Mouse (Mus musculus): ENCODE results near the gene Agpat4.

Agpat4 gene

GRCm38 (mm10) chr17:12118561-12118925 is at the start of gene Agpat4:
Agpat4 (plus strand) TSS chr17:12118704.
- no peak for DNase-seq (ENCODE audit: low read depth, low spot score)

- no peak for DNase-seq (ENCODE audit: low read depth, low spot score)
These were observed 41.7 kb upstream of the Agpat4 start for GRCm38 (mm10) chr17:12076816-12077215.

- no peak for DNase-seq (ENCODE audit: low read depth, low spot score)
These were observed 37.6 kb upstream of the Agpat4 start for GRCm38 (mm10) chr17:12080656-12081495.

- no peak for DNase-seq (ENCODE audit: low read depth, low spot score)
These were observed 36.3 kb upstream of the Agpat4 start for GRCm38 (mm10) chr17:12082201-12082600.

DNA sequence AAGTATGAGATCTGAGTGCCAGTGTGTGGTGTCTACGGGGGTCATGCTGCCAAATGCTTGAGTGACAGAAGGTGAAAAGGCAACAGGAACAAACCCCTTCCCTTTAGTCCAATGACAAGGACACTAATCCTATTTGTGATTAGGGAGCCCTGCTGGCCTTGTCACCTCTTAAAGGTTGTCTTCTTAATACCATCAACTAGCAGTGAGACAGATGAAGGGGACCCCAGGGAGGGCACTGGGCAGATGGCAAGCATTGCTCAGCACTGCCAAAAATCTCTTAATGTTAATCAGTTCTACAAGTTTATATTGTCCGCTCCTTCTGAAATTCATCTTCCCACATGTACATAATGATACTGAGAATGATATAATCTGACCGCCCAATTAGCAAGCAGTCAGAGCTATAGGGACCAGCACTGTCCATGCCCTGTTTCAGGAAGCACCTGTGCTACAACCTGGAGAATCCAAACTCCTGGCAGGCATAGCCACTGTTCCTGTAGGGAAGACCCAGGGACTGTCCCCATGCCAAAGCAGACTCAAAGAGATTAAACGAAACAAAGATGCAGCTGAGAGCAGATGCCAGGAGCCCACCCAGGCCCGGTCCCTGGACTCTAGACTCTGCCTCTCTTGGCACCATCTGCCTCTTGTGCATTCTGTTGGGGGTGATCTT is 28.1 kb upstream of the Agpat4 start:
- DNase-seq (ENCODE audit: low read depth, low spot score) = no peak

DNA sequence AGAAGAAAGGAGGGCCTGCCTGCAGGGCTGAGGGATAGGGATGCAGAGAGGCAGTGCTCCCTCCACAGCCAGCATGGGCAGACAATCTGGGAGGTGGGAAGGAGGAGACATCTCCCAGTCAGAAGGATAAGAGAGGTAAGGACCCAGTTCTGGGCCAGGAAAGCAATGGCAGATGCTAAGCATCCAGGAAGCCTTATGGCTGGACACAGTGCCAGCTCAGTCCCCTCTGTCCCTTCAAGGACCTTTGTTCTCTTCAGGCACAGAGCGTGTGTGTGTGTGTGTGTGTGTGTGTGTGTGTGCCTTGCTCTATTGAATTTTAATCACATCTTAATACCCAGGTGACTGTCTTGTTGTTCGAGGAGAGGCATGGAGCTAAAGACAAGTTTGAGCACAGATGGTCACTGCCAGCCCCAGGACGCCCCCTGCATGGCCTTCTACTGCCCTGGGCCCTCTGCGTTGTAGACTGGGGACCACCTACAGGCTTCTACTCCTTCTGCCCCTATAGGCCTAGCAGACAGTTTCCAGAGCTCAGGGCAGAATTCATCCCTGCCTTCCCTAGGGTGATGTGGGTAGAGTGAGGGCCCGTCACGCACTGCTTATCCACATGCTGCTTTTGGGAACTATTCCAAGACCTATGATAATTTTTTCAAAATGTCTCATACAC is 25.5 kb upstream of the Agpat4 start:
- DNase-seq (ENCODE audit: low read depth, low spot score) = no peak

GRCm38 (mm10) chr17:12094016-12094415 is 24.5 kb upstream of the Agpat4 start:
- DNase-seq (ENCODE audit: low read depth, low spot score) = no peak

DNA sequence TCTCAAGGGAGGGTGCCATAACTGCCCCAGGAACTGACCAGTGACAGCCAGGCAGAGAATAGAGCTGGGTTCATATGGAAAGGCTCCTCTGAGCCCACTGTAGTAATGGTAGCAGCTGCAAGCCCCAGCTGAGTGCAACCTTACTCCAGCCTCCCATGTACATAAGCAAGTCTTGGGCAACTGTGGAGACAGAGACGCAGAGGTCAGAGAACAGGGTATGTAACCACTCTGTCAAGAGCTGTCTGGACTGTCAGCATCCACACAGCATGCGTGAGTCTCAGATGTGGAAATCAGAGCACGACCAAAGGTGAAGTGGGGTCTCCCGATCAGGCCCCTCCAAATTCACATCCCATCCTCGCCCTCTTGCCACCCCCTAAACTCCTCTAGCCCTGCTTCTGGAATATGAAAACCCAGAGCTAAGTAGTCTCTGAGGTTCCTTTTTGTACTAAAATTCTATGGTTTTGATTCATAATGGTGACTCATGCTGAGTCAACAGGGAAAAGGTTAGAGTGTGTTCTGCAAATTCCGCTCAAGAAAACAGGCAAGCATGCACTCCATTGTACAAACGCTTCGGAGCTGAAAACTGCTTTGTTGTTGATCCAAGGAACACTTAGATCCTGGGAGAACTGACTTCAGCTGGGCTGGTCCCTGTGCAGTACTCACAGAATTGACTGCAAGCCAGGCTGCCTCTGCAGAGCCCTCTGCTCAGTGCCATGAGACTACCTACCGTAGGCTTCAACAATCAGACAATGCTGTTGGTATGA is 23.5 kb upstream of the Agpat4 start:
- DNase-seq (ENCODE audit: low read depth, low spot score) = no peak

DNA sequence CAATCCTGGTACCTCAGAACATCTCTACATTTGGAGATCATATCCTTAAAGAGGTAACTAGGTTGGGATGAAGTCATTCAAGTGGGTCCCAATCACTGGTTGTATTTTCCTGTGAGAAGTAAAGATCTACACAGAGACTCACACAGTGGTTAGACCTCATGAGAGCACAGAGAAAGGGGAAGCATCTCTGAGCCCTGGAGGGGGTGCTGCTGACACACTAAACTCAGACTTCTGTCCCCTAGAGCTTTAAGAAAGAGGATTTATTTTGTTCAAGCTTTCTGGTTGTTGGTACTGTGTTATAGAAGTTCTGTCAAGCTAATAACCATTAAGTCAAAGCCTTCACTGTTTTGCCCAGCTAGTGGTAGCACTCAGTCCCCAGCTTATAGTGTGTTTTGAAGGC is 19.1 kb upstream of the Agpat4 start:
- DNase-seq (ENCODE audit: low read depth, low spot score) = no peak

DNA sequence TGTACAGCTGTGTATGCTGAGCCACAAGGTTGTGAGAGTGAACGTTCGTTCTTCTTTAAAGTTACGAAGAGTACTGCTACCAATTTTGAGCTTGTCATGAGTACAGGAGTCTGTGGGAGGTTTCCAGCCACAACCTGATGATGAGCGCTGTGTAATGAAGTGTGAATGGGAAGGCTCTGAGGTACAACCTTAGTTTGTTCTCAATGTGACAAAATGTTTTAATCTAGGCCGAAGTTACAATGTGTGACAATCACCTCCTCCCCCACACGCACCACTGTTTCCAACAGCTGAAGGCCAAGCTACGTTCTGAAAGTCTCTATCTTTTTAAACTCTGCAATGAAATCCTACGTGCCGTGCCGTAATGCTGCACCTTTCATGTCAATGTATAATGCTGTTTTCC is 16.2 kb upstream of the Agpat4 start:
- no peak for DNase-seq (ENCODE audit: low read depth, low spot score)

- no peak for DNase-seq (ENCODE audit: low read depth, low spot score)
These were observed 14.7 kb upstream of the Agpat4 start for GRCm38 (mm10) chr17:12103781-12104180.

- DNase-seq (ENCODE audit: low read depth, low spot score) = no peak
These were observed 14.3 kb upstream of the Agpat4 start for GRCm38 (mm10) chr17:12104245-12104644.

GRCm38 (mm10) chr17:12104690-12105089 is 13.8 kb upstream of the Agpat4 start:
- no peak for DNase-seq (ENCODE audit: low read depth, low spot score)

- no peak for DNase-seq (ENCODE audit: low read depth, low spot score)
These were observed 12.2 kb upstream of the Agpat4 start for GRCm38 (mm10) chr17:12106255-12106654.

DNA sequence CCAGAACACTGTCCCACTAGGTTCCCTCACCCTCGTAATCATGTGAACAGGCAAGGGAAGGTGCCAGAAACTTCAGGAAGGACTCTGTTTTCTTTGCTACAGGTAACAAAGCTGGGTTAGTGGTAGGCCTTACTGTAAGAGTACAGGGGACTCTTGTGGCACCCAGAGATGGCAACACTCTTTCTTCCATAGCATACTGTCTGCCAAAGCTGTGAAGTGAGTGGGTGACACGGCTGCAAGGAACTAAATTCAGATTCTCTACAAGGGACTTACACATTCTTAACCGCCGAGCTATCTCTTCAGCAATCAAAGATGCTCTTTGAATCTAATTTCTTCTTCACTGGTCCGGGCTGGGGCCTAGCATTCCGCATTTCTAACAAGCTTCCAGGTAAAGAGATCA is 4.9 kb upstream of the Agpat4 start:
- DNase-seq (ENCODE audit: low read depth, low spot score) = no peak

DNA sequence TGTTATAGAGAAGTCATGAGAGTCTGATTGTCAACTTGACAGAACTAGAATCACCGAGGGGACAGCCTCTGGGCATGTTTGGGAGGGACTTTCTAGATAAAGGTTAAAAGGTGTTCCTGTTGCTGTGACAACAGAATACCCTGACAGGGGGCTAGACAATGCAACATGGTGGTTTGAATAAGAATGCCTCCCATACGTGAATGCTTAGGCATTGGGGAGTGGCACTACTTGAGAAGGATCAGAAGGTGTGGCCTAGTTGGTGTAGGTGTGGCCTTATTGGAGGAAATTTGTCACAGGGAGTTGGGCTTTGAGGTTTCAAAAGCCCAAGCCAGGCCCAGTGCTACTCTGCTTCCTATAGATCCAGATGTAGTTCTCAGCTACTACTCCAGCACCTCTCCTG is 3.4 kb upstream of the Agpat4 start:
- DNase-seq (ENCODE audit: low read depth, low spot score) = no peak

DNA sequence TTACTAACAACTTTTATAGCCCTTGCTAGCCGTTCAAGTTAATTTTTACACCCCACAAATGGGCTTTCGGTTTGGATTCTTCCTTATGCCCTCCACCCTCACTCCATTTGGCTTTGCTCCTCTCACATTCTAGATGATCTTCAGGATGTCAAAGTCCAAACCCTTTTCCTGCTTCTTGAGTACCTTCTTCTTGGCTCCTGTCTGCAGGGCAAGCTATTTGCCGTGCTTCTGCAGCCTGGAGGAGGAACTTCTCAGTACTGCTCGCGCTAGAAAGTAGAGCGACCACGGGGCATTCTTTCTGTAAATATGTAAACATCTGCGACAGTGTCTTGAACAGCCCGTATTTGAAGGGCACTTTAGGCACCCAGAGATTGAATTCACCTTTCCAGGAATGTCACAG is 373 bp upstream of the Agpat4 start:
- no peak for DNase-seq (ENCODE audit: low read depth, low spot score)

- peak; percentile 87 for DNase-seq (ENCODE audit: low read depth, low spot score)
These were observed 580 bp downstream of the Agpat4 start for GRCm38 (mm10) chr17:12118926-12119641.

- peak; percentile 67 for DNase-seq (ENCODE audit: low read depth, low spot score)
These were observed 1.2 kb downstream of the Agpat4 start for GRCm38 (mm10) chr17:12119675-12120074.

GRCm38 (mm10) chr17:12120268-12120667 is 1.8 kb downstream of the Agpat4 start:
- DNase-seq (ENCODE audit: low read depth, low spot score) = no peak

DNA sequence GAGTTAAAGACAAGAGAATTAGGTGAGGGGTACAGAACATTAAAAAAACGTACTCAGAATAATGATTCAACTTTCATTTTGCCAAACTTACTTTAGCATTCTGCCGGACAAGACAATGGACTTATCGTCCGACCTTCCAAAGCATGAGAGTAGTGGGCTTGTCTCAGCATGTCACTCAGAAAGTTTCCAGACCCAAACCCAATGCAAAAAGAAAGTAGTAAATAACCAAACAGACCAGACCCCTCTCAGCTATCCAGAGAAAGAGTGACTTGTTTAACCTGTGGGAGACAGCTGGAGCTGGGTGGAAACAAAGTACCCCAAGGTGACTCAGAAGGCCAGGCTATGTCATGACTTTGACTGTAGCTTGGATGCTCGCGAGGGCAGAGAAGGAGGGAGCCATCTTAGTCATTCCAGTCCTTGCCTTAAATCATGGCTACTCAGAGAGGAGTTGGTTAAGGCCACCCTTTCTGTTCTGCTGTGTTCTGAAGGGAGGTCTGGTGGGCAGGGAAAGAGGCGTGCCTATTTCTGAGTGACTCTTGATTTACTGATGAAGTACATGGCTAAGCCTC is 2.8 kb downstream of the Agpat4 start:
- no peak for DNase-seq (ENCODE audit: low read depth, low spot score)

Data from brain, embryonic 18.5 days (tissue).